Mouse (Mus musculus) forebrain, embryonic 10.5 days (tissue): ENCODE data around the gene Zbtb45. TPM values are rescaled to one million over a fixed set of nuclear protein-coding genes. Genes with fewer than 3 reads are reported as not detected.
A peak's percentile ranks its signal among the peaks of the same experiment; 100 is the strongest.

Source experiments
- DNase-seq: peaks from one replicate; pipeline ENCODE4 v3.0.0-alpha.2; 2017; ENCODE audit warnings: low spot score; ENCODE audit errors: extremely low spot score
- H3K27ac ChIP-seq: fragments of 300-500 bp; sonication (generic); 2 replicates; pipeline ENCODE4 v1.5.1; 2016; ENCODE audit warnings: mild to moderate bottlenecking
- H3K27me3 ChIP-seq: fragments of 300-500 bp; sonication (generic); 2 replicates; pipeline ENCODE4 v1.6.1; 2016; ENCODE audit warnings: mild to moderate bottlenecking; ENCODE audit not compliant: poor library complexity, severe bottlenecking
- H3K36me3 ChIP-seq: fragments of 300-500 bp; sonication (generic); replicated peaks from 2 replicates; pipeline ENCODE4 v1.6.1; 2016; ENCODE audit warnings: mild to moderate bottlenecking, moderate library complexity
- H3K4me1 ChIP-seq: fragments of 300-500 bp; sonication (generic); 2 replicates; pipeline ENCODE4 v1.6.1; 2016
- H3K4me3 ChIP-seq: fragments of 300-500 bp; sonication (generic); 2 replicates; pipeline ENCODE4 v1.5.1; 2016; ENCODE audit warnings: mild to moderate bottlenecking, moderate library complexity
- H3K9me3 ChIP-seq: fragments of 300-500 bp; sonication (generic); 2 replicates; pipeline ENCODE4 v1.6.1; 2016; ENCODE audit warnings: mild to moderate bottlenecking, moderate library complexity
- WGBS: fragments of 180-500 bp; shearing (Covaris S2); methylation state at CpG from one replicate; pipeline ENCODE4 v1.1.7; 2016; 5-methylcytosine and 5-hydroxymethylcytosine counted together
- polyA plus RNA-seq: library from polyadenylated mRNA; unstranded; fragments of >200 nt; fragmentation: Nextera tagmentation; extraction: Ambion mirVana; gene quantifications from 2 replicates; pipeline ENCODE4 v1.2.1, GENCODE M21; 2016

Zbtb45 gene
- polyA plus RNA-seq, 1 experiment from 2014 or later: 29.7 TPM

DNA sequence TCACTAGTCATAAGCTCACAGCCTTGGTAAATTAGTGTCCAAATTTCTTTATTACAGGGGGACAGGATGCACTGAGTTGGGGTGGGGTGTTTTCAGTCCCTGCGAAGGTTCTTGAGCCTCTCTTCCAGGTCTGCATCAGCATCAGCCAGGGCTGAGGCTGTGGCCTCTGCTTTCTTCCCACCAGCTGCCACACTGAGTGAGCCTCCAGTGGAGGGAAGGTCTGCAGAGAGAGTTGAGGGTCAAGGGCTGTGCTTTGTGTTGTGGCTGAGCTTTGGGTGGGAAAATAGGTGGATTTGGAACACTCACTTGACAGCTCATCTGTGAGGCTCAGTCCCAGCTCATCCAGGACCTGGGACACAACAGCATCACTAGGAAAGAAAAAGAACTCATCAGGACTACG, 22.1 kb upstream of the Zbtb45 start:
- peaks cover 89% of the 10 kb centered on the region for H3K36me3 ChIP-seq
- H3K27me3 ChIP-seq: no peaks in the 10 kb centered on the region
- peaks cover 48% of the 10 kb centered on the region for H3K4me1 ChIP-seq
- DNase-seq: no peak
- no peak overlapping the region for H3K27ac ChIP-seq
- H3K9me3 ChIP-seq: no peaks in the 10 kb centered on the region
- WGBS: 86% methylated on average over 2 of the region's 2 CpGs
- peak overlapping the region; percentile 10; the same call in 1 of the 2 replicates for H3K4me3 ChIP-seq

DNA sequence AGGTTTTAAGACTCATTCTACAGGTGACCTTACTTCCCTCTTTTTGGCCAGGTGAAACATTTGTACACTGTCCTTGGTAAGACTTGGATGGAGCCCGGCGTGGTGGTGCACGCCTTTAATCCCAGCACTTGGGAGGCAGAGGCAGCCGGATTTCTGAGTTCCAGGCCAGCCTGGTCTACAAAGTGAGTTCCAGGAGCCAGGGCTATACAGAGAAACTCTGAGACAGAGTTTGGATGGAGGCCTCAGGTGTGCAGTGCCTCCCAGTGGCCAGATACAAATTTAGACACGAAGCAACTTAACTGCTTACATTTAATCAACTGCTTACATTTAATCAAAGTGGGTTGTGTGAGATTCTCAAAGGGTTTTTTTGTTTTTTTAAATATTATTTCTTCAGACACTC, 21.2 kb upstream of the Zbtb45 start:
- Histone ChIP-seq H3K4me3 (no peak overlapping the region), H3K4me1 (peaks cover 48% of the 10 kb centered on the region), H3K27me3 (no peaks in the 10 kb centered on the region), H3K27ac (no peak overlapping the region), H3K36me3 (peaks cover 92% of the 10 kb centered on the region), H3K9me3 (no peaks in the 10 kb centered on the region)
- no peak for DNase-seq
- 80% methylated on average over 5 of the region's 5 CpGs for WGBS

DNA sequence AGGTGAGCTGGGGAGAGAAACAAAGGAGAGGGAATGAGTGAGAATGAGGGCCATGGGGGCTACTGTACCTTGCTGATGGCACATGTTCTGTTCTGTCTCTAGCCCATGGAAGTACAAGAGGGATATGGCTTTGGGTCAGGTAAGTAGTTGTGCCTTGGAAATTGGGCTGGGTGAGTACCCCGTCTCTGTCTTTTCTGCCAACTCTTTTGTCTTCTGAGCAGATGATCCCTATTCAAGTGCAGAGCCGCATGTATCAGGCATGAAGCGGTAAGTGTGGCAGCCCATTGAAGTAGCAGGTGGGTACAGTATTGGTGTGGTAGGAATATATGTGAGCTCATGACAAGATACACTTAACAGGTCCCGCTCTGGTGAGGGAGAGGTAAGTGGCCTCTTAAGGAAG, 19.2 kb upstream of the Zbtb45 start:
- DNase-seq: no peak
- Histone ChIP-seq H3K4me1 (peaks cover 37% of the 10 kb centered on the region), H3K4me3 (no peak overlapping the region; the same call in 1 of the 2 replicates), H3K27ac (no peak overlapping the region), H3K27me3 (no peaks in the 10 kb centered on the region), H3K9me3 (0 out of 2 replicates have a peak, but pooled peaks cover 6% of the 10 kb centered on the region), H3K36me3 (peaks cover 91% of the 10 kb centered on the region)
- WGBS: 95% methylated on average over 4 of the region's 4 CpGs

DNA sequence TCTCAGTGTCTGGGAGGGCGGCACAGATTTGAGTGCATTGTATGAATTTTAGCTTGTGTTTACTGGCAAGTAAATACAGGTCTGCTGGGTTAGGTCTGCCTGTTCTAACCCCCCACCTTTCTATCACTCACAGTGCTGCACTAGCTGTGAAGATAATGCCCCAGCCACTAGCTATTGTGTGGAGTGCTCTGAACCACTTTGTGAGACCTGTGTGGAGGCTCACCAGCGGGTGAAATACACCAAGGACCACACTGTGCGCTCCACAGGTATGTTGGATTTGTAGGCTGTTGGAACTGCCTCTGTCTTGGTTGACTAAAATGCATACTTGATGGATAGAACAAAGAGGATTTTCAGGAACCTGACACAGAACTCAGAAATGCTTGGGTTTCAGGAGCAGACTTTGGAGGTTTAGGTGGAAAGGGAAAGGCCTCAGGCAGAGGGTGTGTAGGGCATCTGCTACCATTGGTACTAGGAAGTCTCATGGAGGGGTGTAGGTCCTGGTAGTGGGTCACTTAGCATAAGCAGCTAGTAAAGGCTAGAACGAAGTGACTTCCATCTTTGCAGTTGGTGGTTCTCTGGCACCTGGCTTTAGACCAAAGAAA, 15.8 kb upstream of the Zbtb45 start:
- H3K36me3 ChIP-seq: peaks cover 58% of the 10 kb centered on the region
- WGBS: 34% methylated on average over 4 of the region's 4 CpGs
- DNase-seq: no peak
- no peaks in the 10 kb centered on the region for H3K27me3 ChIP-seq
- 0 out of 2 replicates have a peak, but pooled peaks cover 10% of the 10 kb centered on the region for H3K9me3 ChIP-seq
- H3K4me1 ChIP-seq: peaks cover 33% of the 10 kb centered on the region
- H3K4me3 ChIP-seq: peak overlapping the region; percentile 99
- peak overlapping the region; percentile 100 for H3K27ac ChIP-seq

DNA sequence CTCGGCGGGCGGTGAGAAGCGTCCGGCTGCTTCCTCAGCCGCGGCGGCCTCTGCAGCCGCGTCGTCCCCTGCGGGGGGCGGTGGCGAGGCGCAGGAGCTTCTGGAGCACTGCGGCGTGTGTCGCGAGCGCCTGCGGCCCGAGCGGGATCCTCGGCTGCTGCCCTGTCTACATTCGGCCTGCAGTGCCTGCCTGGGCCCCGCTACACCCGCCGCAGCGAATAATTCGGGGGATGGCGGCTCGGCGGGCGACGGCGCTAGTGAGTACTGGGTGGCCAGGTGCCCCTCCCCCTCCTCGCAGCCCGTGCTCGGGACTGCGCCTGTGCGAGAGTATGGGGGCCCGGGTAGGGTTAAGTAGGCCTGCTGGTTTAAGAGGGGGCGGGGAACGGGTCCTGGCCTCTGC, 15.0 kb upstream of the Zbtb45 start:
- peak; percentile 77 for DNase-seq
- Histone ChIP-seq H3K27ac (peak overlapping the region; percentile 100), H3K9me3 (0 out of 2 replicates have a peak, but pooled peaks cover 10% of the 10 kb centered on the region), H3K4me1 (peaks cover 33% of the 10 kb centered on the region), H3K27me3 (no peaks in the 10 kb centered on the region), H3K36me3 (peaks cover 50% of the 10 kb centered on the region), H3K4me3 (peak overlapping the region; percentile 99)
- under 1% methylated on average over 44 of the region's 44 CpGs for WGBS

DNA sequence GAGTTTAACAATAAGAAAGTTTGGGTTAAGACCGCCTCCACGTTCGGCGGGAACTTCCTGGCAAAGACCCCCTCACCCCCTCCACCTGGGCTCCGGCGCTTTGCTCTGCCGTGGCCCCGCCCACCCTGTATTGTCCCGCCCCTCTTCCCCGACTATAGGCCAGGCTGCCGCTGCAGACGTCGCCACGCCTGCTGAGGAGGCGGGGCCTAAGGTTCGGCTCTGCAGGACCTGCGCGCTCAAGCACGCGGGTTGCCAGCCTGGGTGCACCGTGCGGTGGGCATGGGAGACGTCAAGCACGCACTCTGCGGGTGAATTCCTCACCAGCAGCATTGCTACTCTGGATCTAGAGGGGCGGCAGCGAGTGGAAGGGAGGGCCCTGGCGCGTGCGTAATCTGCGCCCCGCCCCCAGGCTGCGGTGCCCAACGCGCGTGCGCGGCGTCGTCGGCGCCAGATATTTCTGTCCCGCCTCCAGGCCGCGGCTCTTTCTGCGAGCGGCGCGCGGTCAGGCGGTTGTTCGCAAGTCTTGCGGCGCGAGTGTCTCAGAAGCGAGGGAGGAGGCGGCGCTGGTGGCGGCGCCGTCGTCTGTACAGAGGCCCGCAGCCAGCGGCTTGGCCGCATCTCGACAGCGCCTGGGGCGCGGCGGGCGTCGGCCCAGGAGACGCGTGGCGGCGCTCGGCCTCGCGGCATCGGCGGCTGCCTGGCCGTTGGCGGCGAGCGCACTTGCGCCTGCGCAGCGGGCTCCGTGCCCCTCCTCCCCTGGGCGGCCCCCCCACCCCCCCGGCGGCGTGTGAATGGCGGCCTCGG, 14.3 kb upstream of the Zbtb45 start:
- DNase-seq: peak; percentile 95
- Histone ChIP-seq H3K27ac (peak overlapping the region; percentile 100), H3K4me1 (peaks cover 33% of the 10 kb centered on the region), H3K9me3 (0 out of 2 replicates have a peak, but pooled peaks cover 10% of the 10 kb centered on the region), H3K27me3 (no peaks in the 10 kb centered on the region), H3K4me3 (peak overlapping the region; percentile 99), H3K36me3 (peaks cover 43% of the 10 kb centered on the region)
- WGBS: under 1% methylated on average over 95 of the region's 95 CpGs

DNA sequence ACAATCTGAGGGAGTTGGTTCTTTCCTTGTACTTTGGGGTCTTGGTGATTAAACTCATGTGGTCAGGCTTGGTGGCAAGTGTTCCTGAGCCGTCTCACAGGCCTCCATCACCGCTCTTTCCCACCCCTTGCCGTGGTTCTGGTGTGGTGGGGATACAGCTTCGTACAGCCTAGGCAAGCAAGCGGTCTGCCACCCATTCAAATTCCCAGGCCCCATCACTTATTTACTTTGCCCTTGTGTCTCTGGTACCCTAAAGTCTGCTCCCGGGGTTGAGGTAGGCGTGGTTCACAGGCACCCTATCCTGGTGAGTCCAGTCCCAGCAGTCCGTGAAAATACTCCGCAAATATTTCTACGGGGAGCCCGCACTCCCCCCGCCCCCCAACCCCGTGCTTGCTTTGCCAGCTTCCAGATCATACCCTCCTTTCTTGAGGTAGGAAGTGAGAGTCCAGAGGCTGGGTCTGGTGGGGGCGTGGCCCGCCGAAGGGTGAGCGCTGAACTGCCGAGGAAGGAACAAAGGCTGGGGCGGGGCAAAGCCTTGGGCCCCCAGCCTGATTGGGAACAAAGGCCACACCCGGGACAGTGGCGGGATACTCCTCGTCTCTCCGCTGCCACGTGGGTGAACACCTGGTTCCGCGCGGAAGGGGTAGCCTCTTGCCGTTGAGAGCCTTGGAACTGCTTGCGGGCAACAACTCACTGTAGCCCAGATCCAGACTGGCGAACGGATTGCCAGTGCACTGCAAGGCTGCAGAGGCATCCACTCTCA, 13.1 kb upstream of the Zbtb45 start:
- Histone ChIP-seq H3K4me3 (peak overlapping the region; percentile 99), H3K27ac (peak overlapping the region; percentile 100), H3K9me3 (0 out of 2 replicates have a peak, but pooled peaks cover 10% of the 10 kb centered on the region), H3K36me3 (peaks cover 31% of the 10 kb centered on the region), H3K4me1 (peaks cover 33% of the 10 kb centered on the region), H3K27me3 (no peaks in the 10 kb centered on the region)
- WGBS: 5% methylated on average over 31 of the region's 31 CpGs
- peak; percentile 92 for DNase-seq

DNA sequence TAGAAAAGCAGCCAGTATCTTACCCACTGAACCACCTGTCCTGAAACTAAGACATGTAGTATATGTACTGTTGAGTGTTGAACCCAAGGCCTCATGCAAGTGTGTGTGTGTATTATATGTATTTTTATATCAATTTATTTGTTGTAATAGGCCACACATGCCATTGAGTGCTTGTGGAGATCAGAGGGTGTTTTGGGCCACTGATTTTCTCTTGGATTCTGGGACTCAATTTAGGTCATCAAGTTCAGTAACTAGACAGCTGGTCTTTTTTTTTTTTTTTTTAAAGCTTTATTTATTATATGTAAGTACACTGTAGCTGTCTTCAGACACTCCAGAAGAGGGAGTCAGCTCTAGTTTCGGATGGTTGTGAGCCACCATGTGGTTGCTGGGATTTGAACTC, 5.4 kb upstream of the Zbtb45 start:
- Histone ChIP-seq H3K4me1 (peaks cover 14% of the 10 kb centered on the region), H3K36me3 (no peaks in the 10 kb centered on the region), H3K9me3 (no peaks in the 10 kb centered on the region), H3K4me3 (no peak overlapping the region), H3K27ac (no peak overlapping the region), H3K27me3 (no peaks in the 10 kb centered on the region)
- WGBS: 93% methylated on average over 1 of the region's 1 CpGs
- DNase-seq: no peak

DNA sequence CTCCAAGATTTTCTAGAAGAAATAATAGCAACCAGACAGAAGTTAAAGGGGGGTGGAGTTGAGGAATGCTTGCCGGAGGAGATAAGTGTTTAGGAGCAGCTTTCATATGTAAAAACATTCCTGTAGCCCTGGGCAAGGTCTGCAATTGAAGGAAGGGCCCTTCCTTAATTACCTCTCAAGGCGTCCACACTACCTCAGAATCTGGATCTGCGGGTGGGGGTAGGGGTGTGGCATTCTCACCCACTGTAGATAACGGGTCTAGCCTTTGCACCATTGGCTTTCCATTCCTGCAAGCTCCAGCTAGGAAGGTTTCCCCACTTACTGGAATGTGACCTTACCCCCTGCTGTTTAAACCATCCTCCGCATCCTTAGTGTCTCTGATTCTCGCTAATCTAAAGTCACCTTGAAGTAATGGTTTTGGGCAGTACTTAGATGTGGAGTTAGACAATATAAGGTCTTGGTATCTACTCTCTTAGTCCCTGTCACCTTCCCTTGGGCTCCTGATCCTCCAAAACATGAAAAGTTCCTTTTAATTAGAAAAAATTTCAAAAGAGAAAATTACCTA, 4.5 kb upstream of the Zbtb45 start:
- no peaks in the 10 kb centered on the region for H3K27me3 ChIP-seq
- H3K4me3 ChIP-seq: no peak overlapping the region
- H3K36me3 ChIP-seq: no peaks in the 10 kb centered on the region
- no peak for DNase-seq
- no peaks in the 10 kb centered on the region for H3K9me3 ChIP-seq
- peaks cover 15% of the 10 kb centered on the region for H3K4me1 ChIP-seq
- no peak overlapping the region for H3K27ac ChIP-seq
- 39% methylated on average over 6 of the region's 6 CpGs for WGBS

DNA sequence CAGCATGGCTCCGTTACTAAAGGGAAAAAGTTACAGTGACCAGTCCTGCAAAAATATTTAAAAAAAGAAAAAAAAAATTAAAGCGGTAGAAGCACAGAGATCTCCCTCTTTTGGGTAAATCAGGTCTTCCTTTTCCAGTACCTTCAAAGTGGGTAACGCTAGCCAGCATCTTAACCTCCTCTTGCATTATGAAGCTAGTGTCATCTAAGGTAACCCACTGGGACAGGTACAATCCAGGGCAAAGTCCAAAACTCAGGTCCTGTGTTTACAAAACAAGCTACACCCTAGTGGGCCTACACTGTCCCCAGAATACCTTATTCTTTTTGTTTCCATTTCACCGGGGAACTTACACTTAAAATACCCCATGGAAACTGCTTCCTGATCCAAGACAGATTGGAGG, 3.8 kb upstream of the Zbtb45 start:
- peaks cover 19% of the 10 kb centered on the region for H3K4me1 ChIP-seq
- H3K4me3 ChIP-seq: no peak overlapping the region
- WGBS: 66% methylated on average over 4 of the region's 4 CpGs
- no peak overlapping the region for H3K27ac ChIP-seq
- H3K27me3 ChIP-seq: no peaks in the 10 kb centered on the region
- H3K9me3 ChIP-seq: no peaks in the 10 kb centered on the region
- no peak for DNase-seq
- no peaks in the 10 kb centered on the region for H3K36me3 ChIP-seq

DNA sequence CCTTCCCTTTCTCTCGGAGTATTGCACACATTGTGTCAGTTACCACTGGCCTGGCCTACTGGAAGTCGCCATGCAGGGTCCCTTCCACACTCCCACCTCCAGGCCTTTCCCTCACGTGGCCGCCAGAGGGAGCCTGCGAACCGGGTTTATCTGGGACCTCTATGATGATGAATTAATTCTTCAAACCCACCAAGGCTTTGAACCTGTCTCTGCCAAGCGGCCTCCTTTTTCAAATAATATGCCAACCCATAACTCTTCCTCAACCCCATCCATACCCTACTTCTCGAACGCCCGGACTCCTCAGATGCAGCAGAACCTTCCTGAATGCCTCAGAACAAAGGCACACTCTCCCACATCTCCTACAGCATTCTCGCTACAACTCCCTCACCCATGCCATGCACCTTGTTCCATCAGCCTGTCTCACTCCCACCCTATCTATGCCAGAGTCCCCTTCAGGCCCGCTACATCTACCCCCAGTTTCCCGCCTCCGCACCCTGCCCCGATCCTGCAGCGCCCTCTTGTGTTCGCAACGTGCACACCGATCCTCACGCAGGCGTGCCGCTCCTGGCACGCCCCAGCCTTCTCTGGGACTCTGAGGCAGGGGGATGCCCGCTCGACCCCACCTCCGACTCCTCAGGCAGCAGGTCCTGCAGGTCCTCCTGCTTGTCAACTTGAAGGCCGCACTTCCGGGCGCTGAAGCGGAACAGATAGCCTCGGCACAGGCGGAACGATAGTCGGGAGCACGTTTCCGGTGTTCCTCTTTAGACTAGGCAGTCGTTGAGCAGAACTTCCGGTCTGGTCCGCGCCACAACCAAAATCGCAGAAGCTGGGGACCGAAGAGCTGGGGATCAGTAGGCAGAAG, 460 bp downstream of the Zbtb45 start:
- peak overlapping the region; percentile 93 for H3K27ac ChIP-seq
- H3K27me3 ChIP-seq: peaks cover 27% of the 10 kb centered on the region
- H3K9me3 ChIP-seq: no peaks in the 10 kb centered on the region; the same call in 1 of the 2 replicates
- H3K4me1 ChIP-seq: peaks cover 33% of the 10 kb centered on the region
- WGBS: under 1% methylated on average over 42 of the region's 42 CpGs
- peaks cover 37% of the 10 kb centered on the region for H3K36me3 ChIP-seq
- peak; percentile 95 for DNase-seq
- peak overlapping the region; percentile 68 for H3K4me3 ChIP-seq
